Mouse (Mus musculus) frontal cortex, adult (tissue): ENCODE data around the gene Rph3a.
"Not testable (repeated sequence)": the region's sequence is repeated elsewhere in the genome, so short reads cannot be mapped to it uniquely, and the experiment has no call there.

Experiments used
- ATAC-seq: cut with Nextera tagmentation; 2 replicates; pipeline ENCODE4 v1.9.2; 2017; ENCODE audit warnings: mild to moderate bottlenecking, moderate library complexity, mixed read lengths; ENCODE audit not compliant: low TSS enrichment

Gene Rph3a

GRCm38 (mm10) chr5:120914204-120914603, 95.7 kb downstream of the Rph3a start, which contains the start of gene Oas1d:
Oas1d (plus strand) TSS chr5:120914536.
- ATAC-seq: not testable (repeated sequence)

- ATAC-seq: no peak
Observed at GRCm38 (mm10) chr5:120908196-120908920, 101.5 kb downstream of the Rph3a start.

GRCm38 (mm10) chr5:120906791-120907733, 102.8 kb downstream of the Rph3a start, which contains the start of gene Oas1a:
Oas1a (minus strand) TSS chr5:120907521.
- ATAC-seq: not testable (repeated sequence)

- ATAC-seq: no peak
Observed at GRCm38 (mm10) chr5:120902056-120902455, 107.8 kb downstream of the Rph3a start.

GRCm38 (mm10) chr5:120900666-120901065, 109.2 kb downstream of the Rph3a start:
- no peak for ATAC-seq

- ATAC-seq: no peak
Observed at GRCm38 (mm10) chr5:120898726-120899125, 111.2 kb downstream of the Rph3a start.

- ATAC-seq: no peak
Observed at GRCm38 (mm10) chr5:120898307-120898706, 111.6 kb downstream of the Rph3a start.

GRCm38 (mm10) chr5:120895231-120895900, 114.5 kb downstream of the Rph3a start:
- ATAC-seq: no peak

GRCm38 (mm10) chr5:120894692-120895091, 115.2 kb downstream of the Rph3a start:
- not testable (repeated sequence) for ATAC-seq

GRCm38 (mm10) chr5:120893866-120894265, 116.0 kb downstream of the Rph3a start:
- ATAC-seq: not testable (repeated sequence)

- no peak for ATAC-seq
Observed at GRCm38 (mm10) chr5:120892243-120892660, 117.6 kb downstream of the Rph3a start.

GRCm38 (mm10) chr5:120891566-120892242, 118.2 kb downstream of the Rph3a start:
- not testable (repeated sequence) for ATAC-seq

GRCm38 (mm10) chr5:120890991-120891390, 118.9 kb downstream of the Rph3a start:
- no peak for ATAC-seq
